Mouse (Mus musculus) neural tube, embryonic 14.5 days (tissue): ENCODE data around the gene Mtmr4. TPM values are rescaled to one million over a fixed set of nuclear protein-coding genes. Genes with fewer than 3 reads are reported as not detected.

ENCODE experiments used
- ATAC-seq: fragments of 200-750 bp; cut with Nextera tagmentation; 2 replicates; pipeline ENCODE4 v1.8.0; 2017; ENCODE audit warnings: low read depth, mild to moderate bottlenecking, moderate TSS enrichment, moderate library complexity
- H3K27ac ChIP-seq: fragments of 300-500 bp; sonication (generic); 2 replicates; pipeline ENCODE4 v1.5.1; 2014; ENCODE audit warnings: low read depth, mild to moderate bottlenecking, control low read depth, low read length, moderate library complexity, mixed read lengths
- H3K27me3 ChIP-seq: fragments of 300-500 bp; sonication (generic); 2 replicates; pipeline ENCODE4 v1.6.1; 2014; ENCODE audit warnings: low read length; ENCODE audit not compliant: control insufficient read depth, insufficient read depth
- H3K36me3 ChIP-seq: fragments of 300-500 bp; sonication (generic); 2 replicates; pipeline ENCODE4 v1.6.1; 2014; ENCODE audit warnings: low read length, mixed read lengths; ENCODE audit not compliant: control insufficient read depth, insufficient read depth
- H3K4me1 ChIP-seq: fragments of 300-500 bp; sonication (generic); 2 replicates; pipeline ENCODE4 v1.6.1; 2014; ENCODE audit warnings: low read length; ENCODE audit not compliant: control insufficient read depth, insufficient read depth
- H3K4me2 ChIP-seq: fragments of 300-500 bp; sonication (generic); 2 replicates; pipeline ENCODE4 v1.6.1; 2014; ENCODE audit warnings: mild to moderate bottlenecking, low read depth, low read length, control low read depth
- H3K4me3 ChIP-seq: fragments of 300-500 bp; sonication (generic); 2 replicates; pipeline ENCODE4 v1.5.1; 2014; ENCODE audit warnings: low read depth, low read length, control low read depth, mixed read lengths
- H3K9ac ChIP-seq: fragments of 300-500 bp; sonication (generic); replicated peaks from 2 replicates; pipeline ENCODE4 v1.6.1; 2014; ENCODE audit warnings: low read depth, mild to moderate bottlenecking, control low read depth, low read length, mixed read lengths
- H3K9me3 ChIP-seq: fragments of 300-500 bp; sonication (generic); 2 replicates; pipeline ENCODE4 v1.6.1; 2016; ENCODE audit warnings: low read length; ENCODE audit not compliant: control insufficient read depth
- WGBS: fragments of 180-500 bp; shearing (Covaris S2); extraction: QIAGEN DNeasy Blood & Tissue Kit; methylation state at CpG from one replicate; pipeline ENCODE4 v1.1.7; 2014; 5-methylcytosine and 5-hydroxymethylcytosine counted together
- polyA plus RNA-seq: library from polyadenylated mRNA; unstranded; fragments of >200 nt; fragmentation: Nextera tagmentation; extraction: Ambion mirVana; gene quantifications from 2 replicates; pipeline ENCODE4 v1.2.1, GENCODE M21; 2014

Gene Mtmr4
- polyA plus RNA-seq, 1 experiment from 2014 or later: 51.0 TPM

DNA sequence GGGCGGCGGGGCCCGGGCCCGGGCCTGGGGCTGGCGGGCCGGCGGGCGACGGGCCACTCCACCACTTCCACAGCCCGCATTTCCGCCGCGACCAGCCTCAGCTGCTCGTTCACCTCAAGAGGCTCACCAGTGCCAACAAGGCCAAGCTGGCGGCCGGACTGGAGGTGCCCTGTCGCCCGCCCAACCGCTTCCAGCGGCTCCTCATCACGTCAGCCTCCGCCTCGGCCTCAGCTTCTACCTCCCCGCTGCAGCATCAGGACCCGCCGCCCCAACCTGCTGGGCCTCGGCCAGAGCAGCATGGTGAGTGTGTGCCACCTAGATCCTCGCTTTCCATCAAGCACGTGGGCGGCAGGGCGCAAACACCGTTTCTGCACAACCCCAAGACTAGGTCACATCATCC is 25.6 kb downstream of the Mtmr4 start:
- 94% methylated on average over 29 of the region's 32 CpGs for WGBS
- Histone ChIP-seq H3K4me3 (no peak overlapping the region), H3K4me1 (no peaks in the 10 kb centered on the region), H3K36me3 (peaks cover 58% of the 10 kb centered on the region), H3K4me2 (no peak overlapping the region), H3K27me3 (no peaks in the 10 kb centered on the region), H3K27ac (no peak overlapping the region), H3K9ac (no peak overlapping the region), H3K9me3 (no peaks in the 10 kb centered on the region)
- ATAC-seq: no peak

DNA sequence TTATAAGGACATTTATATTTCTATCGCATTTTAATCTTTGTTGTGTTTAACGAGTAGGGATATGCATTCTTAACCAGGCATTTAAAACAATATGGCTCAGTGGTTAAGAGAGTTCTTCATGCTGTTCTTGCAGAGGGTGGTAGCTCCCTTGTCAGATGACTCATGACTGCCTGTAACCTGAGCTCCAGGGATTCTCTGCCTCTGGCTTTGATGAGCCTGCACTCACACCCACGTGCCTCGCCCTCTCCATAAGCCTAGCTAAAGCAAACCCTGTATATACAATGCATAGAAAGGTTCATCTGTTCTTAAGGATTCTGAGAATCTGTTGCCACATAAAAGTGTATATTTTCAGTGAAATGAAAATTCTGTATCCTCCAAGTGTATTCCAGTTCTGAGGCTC is 31.2 kb downstream of the Mtmr4 start:
- no peak overlapping the region for H3K9ac ChIP-seq
- H3K9me3 ChIP-seq: no peaks in the 10 kb centered on the region
- no peak overlapping the region for H3K4me2 ChIP-seq
- no peak overlapping the region for H3K4me3 ChIP-seq
- WGBS: 85% methylated on average over 4 of the region's 4 CpGs
- no peaks in the 10 kb centered on the region for H3K4me1 ChIP-seq
- ATAC-seq: no peak
- peaks cover 28% of the 10 kb centered on the region; the same call in 1 of the 2 replicates for H3K36me3 ChIP-seq
- no peaks in the 10 kb centered on the region for H3K27me3 ChIP-seq
- no peak overlapping the region for H3K27ac ChIP-seq

DNA sequence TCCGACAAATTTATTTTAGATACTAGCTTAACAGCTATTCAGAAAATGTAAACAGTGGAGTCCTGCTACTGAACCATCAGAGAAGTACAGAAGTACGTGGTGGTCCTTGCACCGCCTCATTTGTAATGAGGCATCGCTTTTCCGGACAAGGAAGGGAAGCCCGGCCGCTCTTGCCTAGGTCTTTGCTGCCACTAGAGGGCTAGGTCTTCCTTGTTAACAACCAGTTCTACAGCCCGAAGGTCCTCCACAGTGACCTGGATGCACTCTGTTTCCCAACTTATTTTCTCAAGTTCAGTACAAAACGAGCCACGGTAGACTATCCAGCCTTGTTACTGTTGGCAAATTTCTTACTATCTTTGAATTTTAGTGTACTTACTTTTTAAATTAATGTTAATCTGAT is 37.9 kb downstream of the Mtmr4 start:
- H3K27me3 ChIP-seq: no peaks in the 10 kb centered on the region
- no peak overlapping the region for H3K4me2 ChIP-seq
- no peak overlapping the region for H3K9ac ChIP-seq
- no peaks in the 10 kb centered on the region for H3K9me3 ChIP-seq
- no peak overlapping the region for H3K4me3 ChIP-seq
- 32% methylated on average over 10 of the region's 10 CpGs for WGBS
- no peak overlapping the region for H3K27ac ChIP-seq
- H3K36me3 ChIP-seq: 0 out of 2 replicates have a peak, but pooled peaks cover 3% of the 10 kb centered on the region
- no peaks in the 10 kb centered on the region for H3K4me1 ChIP-seq
- ATAC-seq: no peak

DNA sequence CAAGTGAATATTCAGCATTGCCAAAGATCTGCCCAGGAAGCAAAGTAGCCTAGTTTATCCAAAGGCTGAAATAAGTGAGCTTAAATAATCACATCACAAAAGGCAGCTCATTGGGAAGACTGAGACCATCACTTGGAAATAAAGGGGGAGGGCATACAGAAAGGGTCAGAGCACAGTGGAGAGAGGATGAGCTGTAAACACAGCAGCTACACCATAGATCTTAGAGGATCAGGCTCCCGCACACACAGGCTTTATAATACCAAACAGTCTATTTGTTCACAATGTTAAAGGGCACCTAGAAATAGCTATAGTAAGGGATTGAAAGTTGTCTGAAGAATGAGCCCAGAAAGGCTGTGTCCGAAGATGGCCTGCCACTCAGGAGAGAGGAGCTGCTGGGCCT is 46.8 kb downstream of the Mtmr4 start:
- peak overlapping the region; percentile 61 for H3K9ac ChIP-seq
- no peak for ATAC-seq
- WGBS: 12% methylated on average over 2 of the region's 2 CpGs
- peaks cover 4% of the 10 kb centered on the region; the same call in 1 of the 2 replicates for H3K36me3 ChIP-seq
- peak overlapping the region; percentile 75 for H3K4me2 ChIP-seq
- H3K27ac ChIP-seq: no peak overlapping the region
- no peaks in the 10 kb centered on the region for H3K27me3 ChIP-seq
- peaks cover 4% of the 10 kb centered on the region; the same call in 1 of the 2 replicates for H3K4me1 ChIP-seq
- no peaks in the 10 kb centered on the region for H3K9me3 ChIP-seq
- H3K4me3 ChIP-seq: peak overlapping the region; percentile 30

DNA sequence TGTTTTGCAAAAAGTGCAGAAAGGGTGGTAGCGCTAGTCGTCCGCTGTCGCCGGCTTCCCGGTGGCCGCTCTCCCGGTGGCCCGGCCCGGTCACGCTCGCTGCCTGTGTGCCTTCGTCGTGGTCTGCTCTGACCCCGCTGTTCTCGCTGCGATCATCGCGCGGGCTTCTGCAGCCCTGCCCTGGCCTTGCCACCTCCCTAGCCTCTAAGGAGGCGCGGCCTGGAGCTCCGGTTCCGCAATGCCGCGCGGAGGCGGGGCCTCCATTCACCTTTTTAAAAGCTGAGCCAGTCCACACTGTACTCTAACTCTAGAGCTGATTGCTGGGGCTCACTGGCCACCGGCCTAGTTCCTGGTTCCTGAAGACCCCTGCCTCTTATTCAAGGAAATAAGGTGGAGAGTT is 47.2 kb downstream of the Mtmr4 start:
- Histone ChIP-seq H3K4me1 (peaks cover 4% of the 10 kb centered on the region; the same call in 1 of the 2 replicates), H3K9me3 (no peaks in the 10 kb centered on the region), H3K4me2 (peak overlapping the region; percentile 75), H3K4me3 (peak overlapping the region; percentile 30), H3K9ac (peak overlapping the region; percentile 61), H3K36me3 (peaks cover 4% of the 10 kb centered on the region; the same call in 1 of the 2 replicates), H3K27me3 (no peaks in the 10 kb centered on the region), H3K27ac (no peak overlapping the region)
- under 1% methylated on average over 29 of the region's 29 CpGs for WGBS
- no peak for ATAC-seq

DNA sequence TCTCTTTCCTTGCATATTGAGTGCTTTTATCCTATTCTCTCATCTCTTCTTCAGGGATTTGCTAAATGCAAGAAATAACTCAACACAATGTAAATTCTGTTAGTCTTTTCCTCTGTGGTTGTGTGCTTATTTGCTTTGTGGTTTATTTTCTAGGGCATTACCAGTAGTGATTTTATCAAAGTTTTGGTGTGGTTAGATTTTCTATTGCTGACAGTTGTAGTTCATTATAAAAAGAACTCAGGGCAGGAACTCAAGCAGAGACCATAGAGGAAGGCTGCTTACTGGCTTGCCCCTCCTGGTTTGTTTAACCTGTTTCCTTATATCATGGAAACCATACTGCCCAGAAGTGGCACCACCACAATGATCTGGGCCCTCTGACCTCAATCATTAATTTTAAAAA is 50.9 kb downstream of the Mtmr4 start:
- no peaks in the 10 kb centered on the region for H3K36me3 ChIP-seq
- H3K9me3 ChIP-seq: no peaks in the 10 kb centered on the region
- H3K27me3 ChIP-seq: no peaks in the 10 kb centered on the region
- no peak overlapping the region for H3K27ac ChIP-seq
- ATAC-seq: no peak
- no peak overlapping the region for H3K4me2 ChIP-seq
- no peak overlapping the region for H3K9ac ChIP-seq
- no peak overlapping the region for H3K4me3 ChIP-seq
- peaks cover 4% of the 10 kb centered on the region; the same call in 1 of the 2 replicates for H3K4me1 ChIP-seq

DNA sequence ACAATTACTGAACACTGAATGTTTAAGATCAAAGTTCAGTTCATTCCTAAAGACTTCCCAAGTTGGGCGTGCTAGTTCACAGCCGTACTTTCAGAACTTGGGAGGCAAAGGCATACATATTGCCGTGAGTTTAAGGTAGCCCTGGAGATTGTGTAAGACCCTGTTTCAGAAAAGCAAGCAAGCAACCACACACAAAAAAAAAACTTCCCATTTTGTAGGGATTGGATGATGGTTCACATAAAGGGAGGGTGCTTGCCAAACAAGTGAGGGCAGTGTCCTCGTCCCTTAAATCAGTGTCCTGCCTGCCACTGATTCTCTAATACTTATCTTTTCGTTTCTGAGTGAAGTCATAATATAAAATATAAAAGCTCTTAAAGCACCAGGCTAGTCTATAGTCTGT is 62.7 kb downstream of the Mtmr4 start:
- Histone ChIP-seq H3K36me3 (no peaks in the 10 kb centered on the region), H3K4me2 (no peak overlapping the region), H3K9ac (no peak overlapping the region), H3K9me3 (no peaks in the 10 kb centered on the region), H3K27ac (no peak overlapping the region), H3K27me3 (no peaks in the 10 kb centered on the region), H3K4me1 (no peaks in the 10 kb centered on the region), H3K4me3 (no peak overlapping the region)
- 83% methylated on average over 5 of the region's 5 CpGs for WGBS
- no peak for ATAC-seq

DNA sequence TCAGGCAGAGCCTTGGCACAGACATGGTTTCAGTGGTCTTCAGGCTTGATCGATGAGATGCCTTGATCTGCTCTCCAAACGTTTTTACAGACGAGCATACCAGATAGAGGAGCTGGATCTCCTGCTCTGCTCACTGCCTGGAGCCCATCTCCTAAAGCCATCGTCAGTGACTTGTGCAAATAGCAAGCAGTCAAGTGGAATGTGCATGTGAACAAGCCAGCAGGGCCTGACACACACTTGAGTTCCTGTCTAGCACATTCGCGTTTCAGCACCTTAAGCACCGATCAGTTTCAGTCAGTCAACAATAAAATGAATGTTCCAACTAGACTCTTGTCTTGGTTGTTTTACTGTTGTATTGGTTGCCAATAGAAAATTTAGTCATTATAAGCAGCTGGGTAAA is 67.3 kb downstream of the Mtmr4 start:
- Histone ChIP-seq H3K27ac (no peak overlapping the region), H3K36me3 (no peaks in the 10 kb centered on the region), H3K4me3 (no peak overlapping the region), H3K9ac (no peak overlapping the region), H3K4me2 (no peak overlapping the region), H3K27me3 (peaks cover 2% of the 10 kb centered on the region; the same call in 1 of the 2 replicates), H3K9me3 (no peaks in the 10 kb centered on the region), H3K4me1 (no peaks in the 10 kb centered on the region)
- ATAC-seq: no peak
- 80% methylated on average over 7 of the region's 7 CpGs for WGBS

DNA sequence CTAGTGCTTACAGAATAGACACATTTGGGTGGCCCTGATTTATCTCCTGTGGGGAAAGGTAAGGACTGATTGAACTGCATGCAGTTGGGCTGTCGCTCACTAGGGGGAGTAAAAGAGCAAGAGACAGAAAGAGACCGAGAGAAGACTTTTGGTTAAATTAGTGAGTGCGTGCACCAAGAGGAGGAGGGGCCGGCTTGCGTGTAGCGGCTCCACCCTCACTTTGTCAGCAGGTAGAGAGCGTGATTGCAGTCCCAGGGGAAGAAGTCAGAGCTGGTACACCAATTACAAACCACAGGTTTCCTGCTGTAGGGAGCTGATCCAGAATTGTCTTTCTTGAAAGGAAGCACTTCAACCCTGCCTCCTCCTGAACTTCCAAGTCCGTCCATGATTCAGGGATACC is 70.4 kb downstream of the Mtmr4 start, which contains the start of gene Rnf43:
Rnf43 (plus strand) TSS at position 316 of the 400 bp plus-strand sequence.
- WGBS: under 1% methylated on average over 8 of the region's 8 CpGs
- Histone ChIP-seq H3K27me3 (peaks cover 2% of the 10 kb centered on the region; the same call in 1 of the 2 replicates), H3K36me3 (no peaks in the 10 kb centered on the region), H3K4me2 (peak within 1 kb of the TSS; percentile 53), H3K9ac (peak within 1 kb of the TSS; percentile 16; the same call in 1 of the 2 replicates), H3K27ac (no peak within 1 kb of the TSS), H3K4me3 (peak within 1 kb of the TSS; percentile 20), H3K9me3 (no peaks in the 10 kb centered on the region), H3K4me1 (no peaks in the 10 kb centered on the region)
- ATAC-seq: 0 out of 2 replicates have a peak, but pooled peaks have one; percentile 49
